Mouse (Mus musculus) small intestine, adult 2 months (tissue): ENCODE results near the gene Klhl10.

Source experiments
- CTCF ChIP-seq: fragments of 200-500 bp; IDR thresholded peaks from 2 replicates; pipeline ENCODE4 v1.5.1; 2012; ENCODE audit warnings: low read depth, mild to moderate bottlenecking, control low read depth, inconsistent platforms, low read length, moderate library complexity, mixed read lengths; ENCODE audit not compliant: insufficient replicate concordance, insufficient read length; ENCODE audit errors: extremely low read depth
- POLR2A ChIP-seq: fragments of 200-500 bp; IDR thresholded peaks from 2 replicates; pipeline ENCODE4 v1.6.1; 2012; ENCODE audit warnings: low read depth, mild to moderate bottlenecking, control low read depth, inconsistent platforms, low read length, moderate library complexity

DNA sequence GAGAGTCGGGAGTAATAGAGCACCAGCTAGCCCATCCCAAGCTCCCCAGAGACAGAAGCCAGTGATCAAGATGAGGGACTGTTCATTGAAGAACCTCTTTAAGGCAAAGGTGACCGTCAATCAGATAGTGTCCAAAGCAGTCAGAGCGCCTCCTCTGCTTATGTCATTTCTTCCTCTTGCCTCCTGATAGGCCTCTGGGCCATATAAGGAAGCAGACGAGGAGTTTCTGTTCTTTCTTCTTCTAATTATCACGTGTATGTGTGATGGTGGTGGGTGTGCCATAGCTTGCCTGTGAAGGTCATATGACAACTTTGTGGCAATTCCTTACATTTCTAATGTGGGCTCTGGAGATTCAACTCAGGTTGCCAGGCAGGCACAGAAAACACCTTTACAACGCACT lies 40.9 kb upstream of the Klhl10 start:
- TF ChIP-seq CTCF (no peak), POLR2A (no peak)
